Mouse (Mus musculus): Measurements from ENCODE around the gene Shld2. TPM values are rescaled to one million over a fixed set of nuclear protein-coding genes. Genes with fewer than 3 reads are reported as not detected.

Gene Shld2
- polyA plus RNA-seq, 1 experiment: 4.6 TPM

- Histone ChIP-seq H3K4me3 (ENCODE audit: insufficient read depth, low read length) (no peak overlapping the region), H3K27ac (ENCODE audit: insufficient read depth, low read length) (no peak overlapping the region), H3K4me1 (ENCODE audit: control insufficient read depth, insufficient read depth, low read length) (no peaks in the 10 kb centered on the region)
- TF ChIP-seq POLR2A (IDR thresholded peaks at IDR 0.05; ENCODE audit: extremely low read depth, insufficient read depth, low read length): no peak
- no peak for TF ChIP-seq CTCF (IDR thresholded peaks at IDR 0.05; ENCODE audit: extremely low read depth, insufficient read depth, low read length)
Measured at GRCm38 (mm10) chr14:34196706-34197105, 113.6 kb downstream of the Shld2 start.

- Histone ChIP-seq H3K27ac (ENCODE audit: insufficient read depth, low read length) (no peak overlapping the region), H3K4me1 (ENCODE audit: control insufficient read depth, insufficient read depth, low read length) (no peaks in the 10 kb centered on the region), H3K4me3 (ENCODE audit: insufficient read depth, low read length) (no peak overlapping the region)
- TF ChIP-seq POLR2A (IDR thresholded peaks at IDR 0.05; ENCODE audit: extremely low read depth, insufficient read depth, low read length): no peak
- TF ChIP-seq CTCF (IDR thresholded peaks at IDR 0.05; ENCODE audit: extremely low read depth, insufficient read depth, low read length): no peak
Measured at GRCm38 (mm10) chr14:34195466-34195865, 114.8 kb downstream of the Shld2 start.

GRCm38 (mm10) chr14:34193879-34194278, 116.4 kb downstream of the Shld2 start:
- TF ChIP-seq CTCF (IDR thresholded peaks at IDR 0.05; ENCODE audit: extremely low read depth, insufficient read depth, low read length) (no peak), POLR2A (IDR thresholded peaks at IDR 0.05; ENCODE audit: extremely low read depth, insufficient read depth, low read length) (no peak)
- no peak overlapping the region for H3K27ac ChIP-seq (ENCODE audit: insufficient read depth, low read length)
- H3K4me1 ChIP-seq (ENCODE audit: control insufficient read depth, insufficient read depth, low read length): no peaks in the 10 kb centered on the region
- H3K4me3 ChIP-seq (ENCODE audit: insufficient read depth, low read length): no peak overlapping the region

- TF ChIP-seq CTCF (IDR thresholded peaks at IDR 0.05; ENCODE audit: extremely low read depth, insufficient read depth, low read length): no peak
- TF ChIP-seq POLR2A (IDR thresholded peaks at IDR 0.05; ENCODE audit: extremely low read depth, insufficient read depth, low read length): no peak
- no peaks in the 10 kb centered on the region for H3K4me1 ChIP-seq (ENCODE audit: control insufficient read depth, insufficient read depth, low read length)
- no peak overlapping the region for H3K27ac ChIP-seq (ENCODE audit: insufficient read depth, low read length)
Measured at GRCm38 (mm10) chr14:34190361-34190760, 119.9 kb downstream of the Shld2 start.

GRCm38 (mm10) chr14:34188629-34189028, 121.7 kb downstream of the Shld2 start:
- H3K27ac ChIP-seq (ENCODE audit: insufficient read depth, low read length): no peak overlapping the region
- H3K4me3 ChIP-seq (ENCODE audit: insufficient read depth, low read length): no peak overlapping the region
- H3K4me1 ChIP-seq (ENCODE audit: control insufficient read depth, insufficient read depth, low read length): no peaks in the 10 kb centered on the region
- TF ChIP-seq CTCF (IDR thresholded peaks at IDR 0.05; ENCODE audit: extremely low read depth, insufficient read depth, low read length): peak; percentile 42
- TF ChIP-seq POLR2A (IDR thresholded peaks at IDR 0.05; ENCODE audit: extremely low read depth, insufficient read depth, low read length): no peak

More at GRCm38 (mm10) chr14:34190361-34190760, 119.9 kb downstream of the Shld2 start:
- H3K4me3 ChIP-seq (ENCODE audit: insufficient read depth, low read length): no peak overlapping the region

Other genes starting within 250 kb of the Shld2 start
- gene Anxa8, start 224.5 kb downstream of the Shld2 start, polyA plus RNA-seq (2012; rRNA removed): 0.44 and 0.86 TPM in 2 replicates
- gene A630023A22Rik, start 207.7 kb downstream of the Shld2 start, polyA plus RNA-seq (2012; rRNA removed): not detected in 2 replicates
- gene Npy4r, start 158.0 kb downstream of the Shld2 start, polyA plus RNA-seq (2012; rRNA removed): not detected in 2 replicates
- gene Gprin2, start 108.8 kb downstream of the Shld2 start, polyA plus RNA-seq (2012; rRNA removed): 0.44 and 0.51 TPM in 2 replicates
- gene Syt15, start 90.9 kb downstream of the Shld2 start, polyA plus RNA-seq (2012; rRNA removed): 1.2 TPM in 2 replicates
- gene Glud1, start 234 bp upstream of the Shld2 start, polyA plus RNA-seq (2012; rRNA removed): 174 and 177 TPM in 2 replicates
- gene Fam25c, start 44.9 kb upstream of the Shld2 start, polyA plus RNA-seq (2012; rRNA removed): not detected in 2 replicates
- gene Sncg, start 64.3 kb upstream of the Shld2 start, polyA plus RNA-seq (2012; rRNA removed): 6.1 and 9.1 TPM in 2 replicates
- gene Mmrn2, start 65.0 kb upstream of the Shld2 start, polyA plus RNA-seq (2012; rRNA removed): 3.2 and 3.4 TPM in 2 replicates
- gene Bmpr1a, start 192.8 kb upstream of the Shld2 start, polyA plus RNA-seq (2012; rRNA removed): 21.1 and 21.5 TPM in 2 replicates
- gene 9230112D13Rik, start 212.3 kb upstream of the Shld2 start, polyA plus RNA-seq (2012; rRNA removed): not detected in 2 replicates